Mouse (Mus musculus) liver, postnatal 0 days (tissue): ENCODE measurements around the gene Exosc8.

ENCODE experiments used
- CTCF ChIP-seq: sonication (generic); IDR thresholded peaks from 2 replicates; pipeline ENCODE4 v1.5.1; 2016; ENCODE audit warnings: antibody characterized with exemption, low read depth
- EP300 ChIP-seq: IDR thresholded peaks from 2 replicates; pipeline ENCODE4 v1.6.1; 2016; ENCODE audit warnings: antibody characterized with exemption, low read depth, mild to moderate bottlenecking

GRCm38 (mm10) chr3:54718947-54719346, 16.2 kb downstream of the Exosc8 start:
- TF ChIP-seq EP300, result no peak
- TF ChIP-seq CTCF, result no peak
